Mouse (Mus musculus): ENCODE data around the gene Agpat2. TPM values are rescaled to one million over a fixed set of nuclear protein-coding genes. Genes with fewer than 3 reads are reported as not detected.
A peak's percentile ranks its signal among the peaks of the same experiment; 100 is the strongest.

The Agpat2 gene
- polyA plus RNA-seq, 1 experiment from 2014 or later = 40.1 TPM

- WGBS = 64% methylated on average over 5 of the region's 5 CpGs
- peak overlapping the region; percentile 100 for H3K9ac ChIP-seq (ENCODE audit: low read depth, low read length)
- ATAC-seq (replicated peaks; ENCODE audit: low FRiP score) = no peak
- peaks cover 25% of the 10 kb centered on the region for H3K4me1 ChIP-seq (replicated peaks; ENCODE audit: control insufficient read depth, insufficient read depth, low read length)
- H3K9me3 ChIP-seq (ENCODE audit: control insufficient read depth, low read length) = no peaks in the 10 kb centered on the region
- H3K4me2 ChIP-seq = peak overlapping the region; percentile 75
- H3K36me3 ChIP-seq (ENCODE audit: control insufficient read depth, insufficient read depth, low read length) = peaks cover 33% of the 10 kb centered on the region
- H3K4me3 ChIP-seq (ENCODE audit: low read depth, low read length) = peak overlapping the region; percentile 97
- H3K27me3 ChIP-seq (replicated peaks; ENCODE audit: control insufficient read depth, insufficient read depth, low read length) = no peaks in the 10 kb centered on the region
- peak overlapping the region; percentile 91 for H3K27ac ChIP-seq (ENCODE audit: low read depth, low read length)
- DNase-seq (ENCODE audit: low spot score) = no peak
These were observed 33.8 kb upstream of the Agpat2 start for GRCm38 (mm10) chr2:26638039-26638438.

- WGBS = 81% methylated on average over 4 of the region's 4 CpGs
- peaks cover 33% of the 10 kb centered on the region for H3K36me3 ChIP-seq (ENCODE audit: control insufficient read depth, insufficient read depth, low read length)
- no peaks in the 10 kb centered on the region for H3K27me3 ChIP-seq (replicated peaks; ENCODE audit: control insufficient read depth, insufficient read depth, low read length)
- peak overlapping the region; percentile 75 for H3K4me2 ChIP-seq
- H3K4me3 ChIP-seq (ENCODE audit: low read depth, low read length) = peak overlapping the region; percentile 97; the same call in 1 of the 2 replicates
- H3K9me3 ChIP-seq (ENCODE audit: control insufficient read depth, low read length) = no peaks in the 10 kb centered on the region
- peak overlapping the region; percentile 100; the same call in 1 of the 2 replicates for H3K9ac ChIP-seq (ENCODE audit: low read depth, low read length)
- H3K27ac ChIP-seq (ENCODE audit: low read depth, low read length) = 0 out of 2 replicates have a peak overlapping the region, but pooled peaks have one; percentile 91
- peaks cover 25% of the 10 kb centered on the region for H3K4me1 ChIP-seq (replicated peaks; ENCODE audit: control insufficient read depth, insufficient read depth, low read length)
- DNase-seq (ENCODE audit: low spot score) (no peak), ATAC-seq (replicated peaks; ENCODE audit: low FRiP score) (no peak)
These were observed 33.2 kb upstream of the Agpat2 start for GRCm38 (mm10) chr2:26637316-26637932.

- no peak overlapping the region for H3K4me3 ChIP-seq (ENCODE audit: low read depth, low read length)
- no peak overlapping the region for H3K4me2 ChIP-seq
- H3K27me3 ChIP-seq (replicated peaks; ENCODE audit: control insufficient read depth, insufficient read depth, low read length) = no peaks in the 10 kb centered on the region
- ATAC-seq (replicated peaks; ENCODE audit: low FRiP score) (no peak), DNase-seq (ENCODE audit: low spot score) (no peak)
- H3K4me1 ChIP-seq (replicated peaks; ENCODE audit: control insufficient read depth, insufficient read depth, low read length) = peaks cover 25% of the 10 kb centered on the region
- no peaks in the 10 kb centered on the region for H3K9me3 ChIP-seq (ENCODE audit: control insufficient read depth, low read length)
- H3K36me3 ChIP-seq (ENCODE audit: control insufficient read depth, insufficient read depth, low read length) = peaks cover 33% of the 10 kb centered on the region
- 0 out of 2 replicates have a peak overlapping the region, but pooled peaks have one; percentile 23 for H3K27ac ChIP-seq (ENCODE audit: low read depth, low read length)
- WGBS = 49% methylated on average over 2 of the region's 2 CpGs
- 0 out of 2 replicates have a peak overlapping the region, but pooled peaks have one; percentile 22 for H3K9ac ChIP-seq (ENCODE audit: low read depth, low read length)
These were observed 32.1 kb upstream of the Agpat2 start for GRCm38 (mm10) chr2:26636325-26636635.

DNA sequence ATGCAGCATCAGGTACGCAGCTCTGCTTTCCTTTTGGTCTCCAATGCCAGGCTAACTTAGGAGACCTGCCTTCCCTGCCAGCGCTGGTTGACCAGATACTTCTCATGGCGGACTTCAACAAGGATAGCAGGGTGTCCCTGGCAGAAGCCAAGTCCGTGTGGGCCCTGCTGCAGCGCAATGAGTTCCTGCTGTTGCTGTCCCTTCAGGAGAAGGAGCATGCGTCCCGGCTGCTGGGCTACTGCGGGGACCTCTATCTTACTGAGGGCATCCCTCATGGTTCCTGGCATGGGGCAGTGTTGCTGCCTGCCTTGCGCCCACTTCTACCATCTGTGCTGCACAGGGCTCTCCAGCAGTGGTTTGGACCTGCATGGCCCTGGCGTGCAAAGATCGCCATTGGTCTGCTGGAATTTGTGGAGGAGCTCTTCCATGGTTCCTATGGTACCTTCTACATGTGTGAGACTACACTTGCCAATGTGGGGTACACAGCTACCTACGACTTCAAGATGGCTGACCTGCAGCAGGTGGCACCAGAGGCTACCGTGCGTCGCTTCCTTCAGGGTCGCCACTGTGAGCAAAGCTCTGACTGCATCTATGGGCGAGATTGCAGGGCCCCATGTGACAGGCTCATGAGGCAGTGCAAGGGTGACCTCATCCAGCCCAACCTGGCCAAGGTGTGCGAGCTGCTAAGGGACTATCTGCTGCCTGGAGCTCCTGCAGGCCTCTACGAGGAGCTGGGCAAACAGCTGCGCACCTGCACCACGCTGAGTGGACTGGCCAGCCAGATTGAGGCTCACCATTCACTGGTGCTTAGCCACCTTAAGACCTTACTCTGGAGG, 31.5 kb upstream of the Agpat2 start:
- Histone ChIP-seq H3K9me3 (ENCODE audit: control insufficient read depth, low read length) (no peaks in the 10 kb centered on the region), H3K36me3 (ENCODE audit: control insufficient read depth, insufficient read depth, low read length) (peaks cover 33% of the 10 kb centered on the region), H3K27ac (ENCODE audit: low read depth, low read length) (0 out of 2 replicates have a peak overlapping the region, but pooled peaks have one; percentile 23), H3K4me3 (ENCODE audit: low read depth, low read length) (no peak overlapping the region), H3K4me2 (no peak overlapping the region), H3K9ac (ENCODE audit: low read depth, low read length) (0 out of 2 replicates have a peak overlapping the region, but pooled peaks have one; percentile 22), H3K4me1 (replicated peaks; ENCODE audit: control insufficient read depth, insufficient read depth, low read length) (peaks cover 24% of the 10 kb centered on the region), H3K27me3 (replicated peaks; ENCODE audit: control insufficient read depth, insufficient read depth, low read length) (no peaks in the 10 kb centered on the region)
- WGBS = 62% methylated on average over 21 of the region's 21 CpGs
- peak; percentile 14; the same call in 1 of the 2 replicates for ATAC-seq (replicated peaks; ENCODE audit: low FRiP score)
- peak; percentile 72 for DNase-seq (ENCODE audit: low spot score)

GRCm38 (mm10) chr2:26634629-26635488, 30.6 kb upstream of the Agpat2 start:
- no peak overlapping the region for H3K4me3 ChIP-seq (ENCODE audit: low read depth, low read length)
- DNase-seq (ENCODE audit: low spot score) (peak; percentile 78), ATAC-seq (replicated peaks; ENCODE audit: low FRiP score) (peak; percentile 24)
- no peaks in the 10 kb centered on the region for H3K27me3 ChIP-seq (replicated peaks; ENCODE audit: control insufficient read depth, insufficient read depth, low read length)
- 46% methylated on average over 12 of the region's 12 CpGs for WGBS
- H3K9ac ChIP-seq (ENCODE audit: low read depth, low read length) = no peak overlapping the region
- H3K4me1 ChIP-seq (replicated peaks; ENCODE audit: control insufficient read depth, insufficient read depth, low read length) = peaks cover 21% of the 10 kb centered on the region
- H3K36me3 ChIP-seq (ENCODE audit: control insufficient read depth, insufficient read depth, low read length) = peaks cover 33% of the 10 kb centered on the region
- H3K27ac ChIP-seq (ENCODE audit: low read depth, low read length) = 0 out of 2 replicates have a peak overlapping the region, but pooled peaks have one; percentile 6
- no peak overlapping the region for H3K4me2 ChIP-seq
- H3K9me3 ChIP-seq (ENCODE audit: control insufficient read depth, low read length) = no peaks in the 10 kb centered on the region

GRCm38 (mm10) chr2:26633953-26634530, 29.8 kb upstream of the Agpat2 start:
- Histone ChIP-seq H3K9ac (ENCODE audit: low read depth, low read length) (no peak overlapping the region), H3K36me3 (ENCODE audit: control insufficient read depth, insufficient read depth, low read length) (peaks cover 33% of the 10 kb centered on the region), H3K4me3 (ENCODE audit: low read depth, low read length) (no peak overlapping the region), H3K27ac (ENCODE audit: low read depth, low read length) (no peak overlapping the region), H3K9me3 (ENCODE audit: control insufficient read depth, low read length) (no peaks in the 10 kb centered on the region), H3K4me2 (no peak overlapping the region), H3K4me1 (replicated peaks; ENCODE audit: control insufficient read depth, insufficient read depth, low read length) (peaks cover 24% of the 10 kb centered on the region), H3K27me3 (replicated peaks; ENCODE audit: control insufficient read depth, insufficient read depth, low read length) (peaks cover 4% of the 10 kb centered on the region)
- 0 out of 2 replicates have a peak, but pooled peaks have one; percentile 5 for ATAC-seq (replicated peaks; ENCODE audit: low FRiP score)
- 66% methylated on average over 4 of the region's 4 CpGs for WGBS
- DNase-seq (ENCODE audit: low spot score) = peak; percentile 46

DNA sequence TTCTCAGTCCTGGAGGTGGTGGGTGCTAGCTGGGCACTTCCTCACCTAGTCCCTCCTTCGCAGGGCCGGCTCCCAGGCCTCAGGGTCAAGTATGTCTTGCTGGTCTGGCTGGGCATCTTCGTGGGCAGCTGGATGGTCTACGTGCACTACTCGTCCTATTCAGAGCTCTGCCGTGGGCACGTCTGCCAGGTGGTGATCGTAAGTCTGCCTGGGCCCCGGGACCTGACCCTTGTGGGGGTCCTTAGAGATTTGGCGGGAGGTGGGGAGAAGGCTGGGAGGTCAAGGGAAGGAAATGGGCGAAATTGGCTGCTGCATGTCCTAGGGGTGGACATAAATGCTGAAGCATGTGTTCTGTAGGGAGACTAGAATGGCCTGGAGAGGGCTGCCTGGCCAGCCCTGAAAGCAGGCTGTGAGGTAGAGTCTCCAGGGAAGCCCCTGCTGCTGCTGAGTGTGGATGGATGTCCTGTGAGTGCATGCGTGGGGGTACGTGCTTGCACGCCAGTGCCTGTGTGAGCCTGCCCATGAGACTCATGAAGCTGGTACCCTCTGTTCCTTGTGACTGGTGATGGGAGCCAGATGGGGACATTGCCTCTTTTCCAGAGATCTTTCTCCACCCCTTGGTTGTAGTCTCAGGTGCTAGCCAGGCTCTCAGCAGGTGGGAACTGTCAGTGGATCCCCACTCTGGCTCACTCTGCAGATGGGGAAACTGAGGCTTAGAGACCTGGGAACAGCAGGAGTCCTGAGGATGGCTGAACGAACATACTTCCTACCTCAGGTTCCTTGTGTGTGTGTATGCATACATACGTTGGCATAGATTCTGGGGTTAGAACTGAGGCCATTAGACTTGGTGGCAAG, 28.6 kb upstream of the Agpat2 start:
- Histone ChIP-seq H3K4me3 (ENCODE audit: low read depth, low read length) (no peak overlapping the region), H3K4me1 (replicated peaks; ENCODE audit: control insufficient read depth, insufficient read depth, low read length) (peaks cover 16% of the 10 kb centered on the region), H3K27me3 (replicated peaks; ENCODE audit: control insufficient read depth, insufficient read depth, low read length) (peaks cover 13% of the 10 kb centered on the region), H3K27ac (ENCODE audit: low read depth, low read length) (no peak overlapping the region), H3K36me3 (ENCODE audit: control insufficient read depth, insufficient read depth, low read length) (peaks cover 22% of the 10 kb centered on the region), H3K9me3 (ENCODE audit: control insufficient read depth, low read length) (no peaks in the 10 kb centered on the region), H3K9ac (ENCODE audit: low read depth, low read length) (no peak overlapping the region), H3K4me2 (no peak overlapping the region)
- ATAC-seq (replicated peaks; ENCODE audit: low FRiP score) = no peak
- WGBS = 79% methylated on average over 16 of the region's 16 CpGs
- DNase-seq (ENCODE audit: low spot score) = no peak
